Mouse (Mus musculus) adrenal gland, postnatal 36 days (tissue): Measurements from ENCODE around the gene Myom1. TPM values are rescaled to one million over a fixed set of nuclear protein-coding genes. Genes with fewer than 3 reads are reported as not detected.

Experiments used
- DNase-seq, 2 experiments: peaks; one replicate each; pipeline ENCODE4 v3.0.0; 2021; ENCODE audit warnings: mixed read lengths in 1 of 2
- total RNA-seq, 2 experiments: library from RNA; stranded (reverse); gene quantifications; 2 replicates each; pipeline ENCODE4 v1.2.3; 2021

The Myom1 gene
- total RNA-seq, 2 experiments from 2014 or later, result 2.0 to 4.2 TPM

- no peak for DNase-seq
These were observed 134.2 kb downstream of the Myom1 start for GRCm38 (mm10) chr17:71136384-71137333.

- no peak for DNase-seq
These were observed 134.9 kb downstream of the Myom1 start for GRCm38 (mm10) chr17:71137334-71137721.

GRCm38 (mm10) chr17:71142068-71142467, 139.6 kb downstream of the Myom1 start:
- no peak for DNase-seq

GRCm38 (mm10) chr17:71143155-71143554, 140.7 kb downstream of the Myom1 start:
- DNase-seq, result no peak

- DNase-seq, result no peak
These were observed 142.1 kb downstream of the Myom1 start for GRCm38 (mm10) chr17:71144322-71145116.

- no peak for DNase-seq
These were observed 143.0 kb downstream of the Myom1 start for GRCm38 (mm10) chr17:71145248-71145961.

GRCm38 (mm10) chr17:71153356-71153755, 150.9 kb downstream of the Myom1 start:
- no peak for DNase-seq

GRCm38 (mm10) chr17:71155271-71155670, 152.8 kb downstream of the Myom1 start:
- DNase-seq, result peak; percentile 85 to 86

- no peak for DNase-seq
These were observed 156.7 kb downstream of the Myom1 start for GRCm38 (mm10) chr17:71159152-71159567.

- no peak for DNase-seq
These were observed 157.3 kb downstream of the Myom1 start for GRCm38 (mm10) chr17:71159720-71160119.

- DNase-seq, result no peak
These were observed 158.0 kb downstream of the Myom1 start for GRCm38 (mm10) chr17:71160244-71160995.

- DNase-seq, result peak in 1 of 2 experiments; percentile 57
These were observed 162.6 kb downstream of the Myom1 start for GRCm38 (mm10) chr17:71164991-71165390.

GRCm38 (mm10) chr17:71168205-71168815, 165.9 kb downstream of the Myom1 start:
- DNase-seq, result no peak

- DNase-seq, result no peak
These were observed 166.4 kb downstream of the Myom1 start for GRCm38 (mm10) chr17:71168846-71169245.

- no peak for DNase-seq
These were observed 167.2 kb downstream of the Myom1 start for GRCm38 (mm10) chr17:71169639-71170038.

- DNase-seq, result no peak
These were observed 168.7 kb downstream of the Myom1 start for GRCm38 (mm10) chr17:71171161-71171560.

Other genes starting within 250 kb of the Myom1 start
- 10 to 100 TPM; 42.0 to 48.8 TPM for gene Tgif1, start 149.1 kb upstream of the Myom1 start, total RNA-seq
- gene Myl12a, start 245 bp downstream of the Myom1 start, total RNA-seq, result 100 to 1,000 TPM; 295 to 326 TPM
- 10 to 100 TPM; 38.1 to 39.7 TPM for gene Lpin2, start 179.9 kb downstream of the Myom1 start, total RNA-seq